Mouse (Mus musculus) ES-Bruce4 (cell line): ENCODE measurements around the gene Elavl2.

Experiments used
- CTCF ChIP-seq: IDR thresholded peaks from one replicate; pipeline ENCODE4 v1.8.1; 2011; ENCODE audit warnings: low read depth, low read length
- POLR2A ChIP-seq: IDR thresholded peaks from one replicate; pipeline ENCODE4 v1.8.1; 2011; ENCODE audit warnings: low read length; ENCODE audit not compliant: insufficient read depth

DNA sequence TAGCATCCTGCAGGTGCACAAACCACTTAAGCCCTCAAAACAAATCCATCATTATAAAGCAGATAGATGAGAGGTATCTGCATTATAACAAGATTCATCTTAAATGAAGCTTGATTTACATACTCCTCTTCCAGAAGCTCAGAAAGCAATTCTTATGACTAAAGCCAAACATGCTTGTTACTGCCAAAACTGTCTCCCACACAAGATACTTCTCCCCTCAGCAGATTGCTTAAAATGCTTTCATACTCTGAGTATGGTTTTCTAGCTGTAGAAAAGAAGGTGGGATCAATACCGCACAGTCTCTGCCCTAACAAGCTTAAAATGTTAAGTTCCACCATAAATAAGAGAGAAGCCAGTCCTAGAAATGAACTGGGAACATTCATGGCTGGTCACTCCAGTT, 109.1 kb downstream of the Elavl2 start:
- no peak for TF ChIP-seq CTCF
- no peak for TF ChIP-seq POLR2A
